ENCODE assay signal across 22 mouse cellular contexts in the genomic region with DNA sequence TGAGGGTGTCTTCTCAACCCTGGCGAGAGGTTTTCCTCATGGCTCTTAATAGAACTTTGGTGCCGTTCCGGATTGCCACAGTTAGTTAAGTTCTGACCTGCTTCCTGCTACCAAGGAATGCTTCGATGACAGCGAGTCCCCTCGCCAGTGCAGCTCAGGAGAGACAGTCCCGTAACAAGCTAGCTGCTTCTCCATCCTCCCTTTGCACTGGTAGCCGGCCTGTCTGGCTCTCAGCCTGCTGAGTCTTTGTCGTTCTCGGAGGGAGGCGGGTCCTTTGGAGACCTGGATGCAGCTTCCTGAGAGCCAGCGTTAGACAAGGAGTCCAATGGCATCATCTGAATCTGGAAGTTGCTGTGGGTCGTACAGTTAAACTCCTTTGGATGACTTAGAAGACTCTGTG.
DNase-seq lines count a peak whose midpoint lies in the region; ATAC-seq and TF ChIP-seq lines count a peak whose summit lies in the region.
"Had no signal": no experiment of that assay in that cellular context is flagged by ENCODE, and none has a peak within 500 bp of the region (broad histone marks: within the 10 kb centered on the region; RNA-seq: fewer than 3 reads in every experiment).

No protein-coding gene starts in this region.

- H3K4me1 ChIP-seq in heart, embryonic 16.5 days (ENCODE audit: control insufficient read depth, insufficient read depth, low read length): peaks cover 11% of the 10 kb centered on the region
- peaks cover 40% of the 10 kb centered on the region for H3K4me1 ChIP-seq in brown adipose tissue, adult 24 weeks (ENCODE audit: control insufficient read depth, insufficient read depth, insufficient read length, low read length)

- TF ChIP-seq CTCF in gastrocnemius, adult 2 months (IDR thresholded peaks at IDR 0.05): no peak

- 70% methylated on average over 13 of the region's 13 CpGs for WGBS in heart, embryonic 16.5 days

- no peaks in the 10 kb centered on the region for H3K36me3 ChIP-seq in heart, embryonic 16.5 days (ENCODE audit: control insufficient read depth, insufficient read depth)
- H3K36me3 ChIP-seq: forebrain, embryonic 10.5 days; heart, embryonic 13.5 days; hindbrain, embryonic 12.5 days; hindbrain, embryonic 15.5 days had no signal

- no peak for DNase-seq in gastrocnemius, adult 2 months
- no peak for DNase-seq in gastrocnemius, postnatal 4 days (ENCODE audit: low spot score in 2 of 2)
- no peak for DNase-seq in heart, postnatal 14 days
- peak; percentile 22 to 52 for DNase-seq in kidney, postnatal 25 days
- no peak for DNase-seq in kidney, adult 11 months
- DNase-seq in layer of hippocampus, adult 8-10 months (ENCODE audit: low spot score in 2 of 2): no peak
- DNase-seq: adrenal gland, adult 8-10 months; adrenal gland, postnatal 25 days; cerebellum, adult 18-20 months; cerebellum, adult 9-10 months; cerebellum, postnatal 14 days; gastrocnemius, postnatal 14 days; heart, adult 18-20 months had no signal

- H3K27me3 ChIP-seq in heart, embryonic 16.5 days (ENCODE audit: control insufficient read depth, insufficient read depth, low read length): no peaks in the 10 kb centered on the region
- H3K27me3 ChIP-seq: forebrain, embryonic 13.5 days; heart, embryonic 13.5 days; hindbrain, embryonic 12.5 days; hindbrain, embryonic 15.5 days had no signal

- ATAC-seq in heart, embryonic 16.5 days (replicated peaks; ENCODE audit: extremely low read depth, insufficient read depth, low FRiP score): no peak
- ATAC-seq: activated CD4-positive, CD25-positive, alpha-beta regulatory T cell, adult 4 months; forebrain, embryonic 13.5 days; forebrain, embryonic 16.5 days had no signal

- H3K27ac ChIP-seq in gastrocnemius, adult 2 months: peak overlapping the region; percentile 73
- H3K27ac ChIP-seq in heart, embryonic 16.5 days (ENCODE audit: low read length): peak overlapping the region; percentile 20; the same call in 1 of the 2 replicates
- H3K27ac ChIP-seq in brown adipose tissue, adult 24 weeks (replicated peaks; ENCODE audit: low read depth, low read length): peak overlapping the region; percentile 80
- H3K27ac ChIP-seq: forebrain, embryonic 10.5 days; forebrain, embryonic 13.5 days; hindbrain, embryonic 12.5 days; hindbrain, embryonic 15.5 days had no signal

- H3K9ac ChIP-seq in heart, embryonic 16.5 days (ENCODE audit: low read length): no peak overlapping the region
- H3K9ac ChIP-seq: forebrain, embryonic 13.5 days; heart, embryonic 13.5 days; hindbrain, embryonic 12.5 days; hindbrain, embryonic 15.5 days had no signal

- no peak overlapping the region for H3K4me2 ChIP-seq in heart, embryonic 16.5 days (ENCODE audit: low read depth, low read length)
- H3K4me2 ChIP-seq: forebrain, embryonic 13.5 days; heart, embryonic 13.5 days; hindbrain, embryonic 12.5 days; hindbrain, embryonic 15.5 days had no signal

- no peak overlapping the region for H3K4me3 ChIP-seq in gastrocnemius, adult 2 months
- no peak overlapping the region for H3K4me3 ChIP-seq in heart, embryonic 16.5 days (ENCODE audit: low read length)
- peak overlapping the region; percentile 24; the same call in 1 of the 2 replicates for H3K4me3 ChIP-seq in brown adipose tissue, adult 24 weeks (ENCODE audit: insufficient read depth, low read depth, low read length)
- H3K4me3 ChIP-seq: forebrain, embryonic 10.5 days; forebrain, embryonic 13.5 days; heart, embryonic 13.5 days; hindbrain, embryonic 12.5 days; hindbrain, embryonic 15.5 days had no signal

- intact Hi-C loops in gastrocnemius, adult 2 months (cut with DNase I): loop anchor here (5.0 kb wide), 1 partner anchor 94 kb away; no protein-coding TSS in a partner anchor
- intact Hi-C loops in heart, postnatal 14 days (cut with DNase I): no loop called here

- H3K9me3 ChIP-seq in heart, embryonic 16.5 days (replicated peaks; ENCODE audit: control insufficient read depth, low read length): no peaks in the 10 kb centered on the region
- H3K9me3 ChIP-seq: forebrain, embryonic 10.5 days; forebrain, embryonic 13.5 days; heart, embryonic 13.5 days; hindbrain, embryonic 12.5 days; hindbrain, embryonic 15.5 days had no signal

Comparison
In these comparisons a context has a peak if more than half of its experiments do, and no peak if none do; other contexts are left out.
1. DNase-seq: peak in kidney, postnatal 25 days (2 of 2); none in gastrocnemius, adult 2 months (single experiment), gastrocnemius, postnatal 4 days (0 of 2), heart, postnatal 14 days (0 of 2), kidney, adult 11 months (single experiment) and layer of hippocampus, adult 8-10 months (0 of 2).
2. H3K27ac ChIP-seq: peak in every context shown above with its lines; median percentile 80 in brown adipose tissue, adult 24 weeks; 73 in gastrocnemius, adult 2 months; 20 in heart, embryonic 16.5 days.